24 mouse cellular contexts compared by ENCODE assay signal in genomic region chr9:108611488-108611887, GRCm38 (mm10). TPM values are rescaled to one million over a fixed set of nuclear protein-coding genes. Genes with fewer than 3 reads are reported as not detected.
DNase-seq lines count a peak whose midpoint lies in the region; ATAC-seq lines count a peak whose summit lies in the region.
"Had no signal": no experiment of that assay in that cellular context is flagged by ENCODE, and none has a peak within 500 bp of the region (broad histone marks: within the 10 kb centered on the region; RNA-seq: fewer than 3 reads in every experiment).

No protein-coding gene starts in this region.

- H3K9me3 ChIP-seq in hindbrain, embryonic 10.5 days, result no peaks in the 10 kb centered on the region
- H3K9me3 ChIP-seq: embryonic facial prominence, embryonic 12.5 days; embryonic facial prominence, embryonic 15.5 days; heart, embryonic 10.5 days; heart, embryonic 13.5 days; hindbrain, embryonic 13.5 days; intestine, embryonic 15.5 days had no signal

- H3K36me3 ChIP-seq in hindbrain, embryonic 10.5 days, result peaks cover 99% of the 10 kb centered on the region

- ATAC-seq in frontal cortex, adult (ENCODE audit: low TSS enrichment), result peak; percentile 55; the same call in 1 of the 2 replicates
- ATAC-seq: forebrain, embryonic 14.5 days; forebrain, postnatal 0 days; hindbrain, embryonic 16.5 days; intestine, embryonic 15.5 days; Patski had no signal

- DNase-seq in frontal cortex, postnatal 25 days (ENCODE audit: low spot score in 2 of 2), result no peak
- DNase-seq in left cerebral cortex, adult 18-20 months (ENCODE audit: low spot score in 2 of 2), result peak; percentile 37 to 56
- DNase-seq in left cerebral cortex, postnatal 36 days (ENCODE audit: low spot score in 2 of 2), result no peak
- peak; percentile 30 for DNase-seq in MN1 (ENCODE audit: low spot score)
- DNase-seq in hindbrain, embryonic 10.5 days (ENCODE audit: low spot score), result no peak
- DNase-seq: adrenal gland, postnatal 10 days; adrenal gland, postnatal 36 days; cerebellum, adult 11 months; cerebellum, adult 2 months; cerebellum, adult 9-11 months; cerebellum, postnatal 25 days; forebrain, postnatal 0 days; gastrocnemius, postnatal 25 days; heart, adult 2 months had no signal

- intact Hi-C loops in left cerebral cortex, postnatal 36 days (cut with DNase I), result no loop called here

- WGBS in hindbrain, embryonic 10.5 days, result 95% methylated on average over 10 of the region's 10 CpGs

- no peak overlapping the region for H3K27ac ChIP-seq in hindbrain, embryonic 10.5 days
- H3K27ac ChIP-seq: embryonic facial prominence, embryonic 12.5 days; embryonic facial prominence, embryonic 15.5 days; heart, adult 2 months; heart, embryonic 10.5 days; heart, embryonic 13.5 days; hindbrain, embryonic 13.5 days; intestine, embryonic 15.5 days had no signal

- no peaks in the 10 kb centered on the region for H3K4me1 ChIP-seq in hindbrain, embryonic 10.5 days (replicated peaks)
- H3K4me1 ChIP-seq: embryonic facial prominence, embryonic 12.5 days; embryonic facial prominence, embryonic 15.5 days; hindbrain, embryonic 13.5 days had no signal

- no peaks in the 10 kb centered on the region for H3K27me3 ChIP-seq in hindbrain, embryonic 10.5 days (ENCODE audit: insufficient read depth, poor library complexity, severe bottlenecking)
- H3K27me3 ChIP-seq: embryonic facial prominence, embryonic 12.5 days; embryonic facial prominence, embryonic 15.5 days; heart, embryonic 13.5 days; hindbrain, embryonic 13.5 days; intestine, embryonic 15.5 days; Patski had no signal

- H3K4me3 ChIP-seq in hindbrain, embryonic 10.5 days, result no peak overlapping the region
- H3K4me3 ChIP-seq: embryonic facial prominence, embryonic 12.5 days; embryonic facial prominence, embryonic 15.5 days; heart, adult 2 months; heart, embryonic 10.5 days; heart, embryonic 13.5 days; hindbrain, embryonic 13.5 days; intestine, embryonic 15.5 days had no signal

RNA-seq across cellular contexts. Expression of gene P4htm, which starts 14.0 kb away (rescaled TPM):
- 10 to 100 TPM; 91.8 to 92.3 TPM for total RNA-seq in left cerebral cortex, adult 18-20 months (2021)
- 10 to 100 TPM; 87.0 to 93.7 TPM for total RNA-seq in left cerebral cortex, postnatal 36 days (2021)
- 7.3 and 12.2 TPM in 2 replicates for polyA plus RNA-seq in hindbrain, embryonic 10.5 days (2016; fragmentation: Nextera tagmentation; extraction: Ambion mirVana)

RNA-seq across cellular contexts. Expression of gene Wdr6, which starts 32.9 kb away (rescaled TPM):
- 100 to 1,000 TPM in 1 of 2 experiments, 10 to 100 TPM in 1; 96.3 to 126 TPM for total RNA-seq in left cerebral cortex, adult 18-20 months (2021)
- 100 to 1,000 TPM; 112 to 118 TPM for total RNA-seq in left cerebral cortex, postnatal 36 days (2021)
- 166 and 233 TPM in 2 replicates for polyA plus RNA-seq in hindbrain, embryonic 10.5 days (2016; fragmentation: Nextera tagmentation; extraction: Ambion mirVana)

RNA-seq across cellular contexts. Expression of gene Arih2, which starts 37.7 kb away (rescaled TPM):
- total RNA-seq in left cerebral cortex, adult 18-20 months (2021), result 10 to 100 TPM; 51.0 to 51.8 TPM
- 10 to 100 TPM; 49.5 to 53.5 TPM for total RNA-seq in left cerebral cortex, postnatal 36 days (2021)
- 56.4 and 58.8 TPM in 2 replicates for polyA plus RNA-seq in hindbrain, embryonic 10.5 days (2016; fragmentation: Nextera tagmentation; extraction: Ambion mirVana)

RNA-seq across cellular contexts. Expression of gene Dalrd3, which starts 41.8 kb away (rescaled TPM):
- 100 to 1,000 TPM in 1 of 2 experiments, 10 to 100 TPM in 1; 85.1 to 102 TPM for total RNA-seq in left cerebral cortex, adult 18-20 months (2021)
- total RNA-seq in left cerebral cortex, postnatal 36 days (2021), result 10 to 100 TPM; 70.1 to 99.4 TPM
- 169 and 222 TPM in 2 replicates for polyA plus RNA-seq in hindbrain, embryonic 10.5 days (2016; fragmentation: Nextera tagmentation; extraction: Ambion mirVana)

RNA-seq across cellular contexts. Expression of gene Ndufaf3, which starts 44.3 kb away (rescaled TPM):
- 10 to 100 TPM; 53.8 to 70.6 TPM for total RNA-seq in left cerebral cortex, adult 18-20 months (2021)
- total RNA-seq in left cerebral cortex, postnatal 36 days (2021), result 10 to 100 TPM; 62.8 to 70.1 TPM
- polyA plus RNA-seq in hindbrain, embryonic 10.5 days (2016; fragmentation: Nextera tagmentation; extraction: Ambion mirVana), result 57.0 and 69.3 TPM in 2 replicates

Comparison
In these comparisons a context has a peak if more than half of its experiments do, and no peak if none do; other contexts are left out.
1. DNase-seq: peak in left cerebral cortex, adult 18-20 months (2 of 2) and MN1 (single experiment); none in frontal cortex, postnatal 25 days (0 of 2), left cerebral cortex, postnatal 36 days (0 of 2) and hindbrain, embryonic 10.5 days (single experiment).